Mouse (Mus musculus) heart, adult 9 months (tissue): Measurements from ENCODE around the gene Cnksr2.
A peak's percentile ranks its signal among the peaks of the same experiment; 100 is the strongest.

ENCODE experiments used
- DNase-seq, 2 experiments: peaks; one replicate each; pipeline ENCODE4 v3.0.0; 2022; ENCODE audit warnings: low spot score in 2 of 2

Cnksr2 gene

DNA sequence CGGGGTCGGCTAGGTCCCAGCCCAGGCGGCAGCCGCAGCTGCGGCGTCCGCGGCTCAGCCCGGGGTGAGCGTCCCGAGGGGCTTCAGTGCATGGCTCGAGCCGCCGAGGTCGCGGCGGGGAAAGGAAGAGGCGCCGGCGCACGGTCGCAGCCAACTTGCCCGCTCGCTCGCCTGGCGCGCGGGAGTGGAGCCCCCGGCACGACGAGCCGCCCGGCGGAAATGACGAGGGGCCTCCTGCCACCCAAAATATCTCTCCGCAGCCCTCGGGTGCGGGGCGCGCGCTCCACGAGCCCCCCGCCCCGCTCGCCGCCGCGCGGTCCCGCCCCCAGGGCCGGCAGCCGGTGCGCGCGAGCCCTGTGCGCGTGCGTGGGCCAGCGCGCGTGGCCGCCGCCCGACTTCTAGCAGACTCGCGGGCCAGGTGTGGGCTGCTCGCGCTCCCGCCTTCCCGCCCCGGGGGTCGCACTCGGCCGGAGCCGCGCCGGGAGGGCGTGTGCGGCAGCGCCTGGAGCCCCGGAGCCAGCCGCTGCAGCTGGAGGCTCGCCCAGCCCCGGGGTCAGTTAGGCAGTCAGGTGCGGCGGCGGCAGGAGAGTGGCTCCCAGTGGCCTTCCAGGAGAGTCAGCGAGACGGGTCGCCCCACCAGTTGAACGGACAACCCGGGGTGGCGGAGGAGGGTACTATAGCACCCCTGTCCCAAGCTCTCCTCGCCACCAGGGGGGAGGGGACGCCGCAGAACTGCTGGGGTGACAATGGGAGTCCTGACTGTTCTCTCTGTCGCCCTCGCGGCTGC lies at the start of gene Cnksr2:
Gene Cnksr2, minus strand, starts transcription at position 238 of the 787 bp plus-strand sequence.
- no peak for DNase-seq

DNA sequence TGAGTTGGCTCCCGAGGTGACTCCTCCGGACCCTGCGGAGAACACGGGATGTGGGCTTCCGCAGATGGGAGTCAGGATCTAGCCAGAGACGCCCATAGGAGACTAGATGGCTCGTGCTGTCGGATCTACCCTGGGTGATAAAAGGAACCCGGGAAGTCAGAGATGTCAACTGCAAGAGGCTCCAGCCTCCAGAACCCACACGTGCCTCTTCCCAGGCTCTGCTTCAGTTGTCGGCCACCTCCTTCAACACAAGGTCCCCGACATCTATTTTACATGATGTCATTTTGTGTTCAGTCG lies 698 bp upstream of the Cnksr2 start:
- DNase-seq: no peak

GRCm38 (mm10) chrX:158042255-158043056 lies 638 bp downstream of the Cnksr2 start:
- no peak for DNase-seq

DNA sequence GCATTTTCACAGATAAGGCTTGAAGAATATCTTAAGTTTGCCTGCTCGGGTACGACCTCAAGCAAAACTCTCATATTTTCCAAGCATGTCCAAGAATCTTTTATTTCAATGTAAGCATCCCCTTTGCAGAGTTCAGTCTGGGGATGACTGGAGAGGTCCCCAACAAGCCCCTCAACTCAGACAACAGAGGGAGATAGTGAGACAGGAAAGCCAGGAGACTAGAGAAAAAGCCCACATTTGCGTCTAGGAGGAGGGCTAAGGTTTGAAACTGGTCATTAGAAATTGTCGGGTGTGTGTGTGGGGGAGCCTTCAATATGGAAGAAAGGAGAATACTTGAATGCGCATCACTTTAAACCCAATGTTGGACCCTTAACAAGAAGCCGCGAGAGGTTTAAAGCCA lies 1.4 kb downstream of the Cnksr2 start:
- no peak for DNase-seq

DNA sequence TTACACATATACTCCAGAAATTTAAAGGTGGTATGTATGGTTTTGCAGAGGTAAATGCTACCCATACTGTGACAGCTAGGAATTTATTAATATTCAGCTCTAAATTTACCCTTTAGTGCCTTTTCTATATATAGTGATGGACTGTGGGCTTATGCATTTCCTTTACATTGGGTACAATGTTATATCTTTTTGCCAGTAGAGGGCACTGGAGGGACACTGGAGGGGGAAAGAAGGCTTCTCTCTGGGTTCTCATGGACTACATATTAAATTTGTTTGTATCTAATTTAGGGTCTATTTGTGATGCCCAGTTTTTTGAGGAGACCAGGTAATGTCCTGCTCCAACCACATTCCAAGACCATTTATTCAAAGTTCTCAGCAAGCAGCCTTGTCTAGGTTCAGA lies 91.4 kb downstream of the Cnksr2 start:
- no peak for DNase-seq

DNA sequence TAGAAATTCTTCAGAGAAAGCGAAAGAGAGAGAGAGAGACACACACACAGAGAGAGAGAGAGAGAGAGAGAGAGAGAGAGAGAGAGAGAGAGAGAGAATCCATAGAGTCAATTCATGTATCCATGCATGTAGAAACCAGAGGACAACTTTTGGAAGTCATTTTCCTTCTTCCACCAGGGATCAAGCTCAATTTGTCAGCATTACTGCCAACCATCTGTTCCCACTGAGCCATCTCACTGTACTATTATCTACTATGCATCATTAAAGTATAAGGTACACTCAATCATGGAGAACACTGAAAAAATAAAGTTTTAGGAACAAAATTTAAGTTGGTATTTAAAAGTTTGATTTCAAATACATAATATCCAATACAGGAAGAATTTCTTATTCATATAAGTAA lies 93.8 kb downstream of the Cnksr2 start:
- DNase-seq: no peak

GRCm38 (mm10) chrX:157945121-157945520 lies 98.0 kb downstream of the Cnksr2 start:
- no peak for DNase-seq

DNA sequence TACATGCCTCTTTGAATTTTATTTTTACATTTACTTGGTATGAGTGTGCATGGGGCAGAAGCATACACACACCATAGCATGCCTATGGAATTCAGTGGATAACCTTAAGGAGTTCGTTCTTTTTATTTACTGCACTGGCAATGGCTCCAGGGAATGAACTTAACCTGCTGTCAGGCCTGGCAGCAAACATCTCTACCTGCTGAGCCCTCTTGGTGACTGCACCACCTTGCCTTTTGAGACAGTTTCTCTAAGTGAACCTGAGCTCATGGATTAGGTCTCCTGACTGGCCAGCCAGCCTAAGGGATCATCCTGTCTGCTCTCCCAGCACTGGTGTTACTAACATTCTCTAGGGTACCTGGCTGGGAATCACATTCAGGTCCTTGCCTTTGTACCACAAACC lies 106.5 kb downstream of the Cnksr2 start:
- no peak for DNase-seq

DNA sequence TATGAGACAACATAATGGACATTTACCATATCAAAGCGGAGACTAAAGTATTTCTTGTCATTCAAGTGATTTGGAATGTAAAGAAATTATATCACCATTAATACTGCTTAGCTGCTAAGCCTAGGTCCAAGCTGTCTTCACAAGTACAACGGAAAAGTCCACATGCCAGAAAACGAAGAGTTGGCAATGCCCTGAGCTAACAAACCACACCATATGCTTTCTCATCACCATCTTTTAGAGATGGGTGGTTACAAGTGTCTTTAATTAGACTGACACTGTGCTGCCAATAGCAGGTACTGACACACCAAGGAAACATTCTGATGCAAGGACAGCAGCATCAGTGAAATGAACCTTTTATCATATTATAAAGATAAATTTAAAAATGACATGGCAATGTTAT lies 123.0 kb downstream of the Cnksr2 start:
- DNase-seq: no peak

DNA sequence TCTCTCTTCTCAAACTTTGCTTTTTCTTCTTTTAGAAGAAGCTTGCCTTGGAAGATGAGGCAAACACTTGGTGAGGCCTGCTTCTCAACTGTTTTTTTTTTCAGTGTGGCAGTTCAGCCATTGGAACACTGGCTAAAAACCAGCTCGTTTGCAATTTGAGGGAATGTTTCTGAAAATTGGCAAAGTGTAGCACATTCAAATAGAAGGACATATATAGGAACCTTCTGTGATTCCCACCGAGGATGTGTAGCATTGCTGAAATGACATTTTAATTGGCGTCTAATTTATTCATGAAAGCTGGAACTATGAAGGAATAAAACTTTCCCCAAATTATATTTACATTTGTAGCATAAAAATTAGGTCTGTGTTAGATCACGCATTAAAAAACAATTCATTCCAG lies 213.1 kb downstream of the Cnksr2 start:
- DNase-seq: no peak

GRCm38 (mm10) chrX:157818921-157819260 lies 224.2 kb downstream of the Cnksr2 start:
- no peak for DNase-seq

DNA sequence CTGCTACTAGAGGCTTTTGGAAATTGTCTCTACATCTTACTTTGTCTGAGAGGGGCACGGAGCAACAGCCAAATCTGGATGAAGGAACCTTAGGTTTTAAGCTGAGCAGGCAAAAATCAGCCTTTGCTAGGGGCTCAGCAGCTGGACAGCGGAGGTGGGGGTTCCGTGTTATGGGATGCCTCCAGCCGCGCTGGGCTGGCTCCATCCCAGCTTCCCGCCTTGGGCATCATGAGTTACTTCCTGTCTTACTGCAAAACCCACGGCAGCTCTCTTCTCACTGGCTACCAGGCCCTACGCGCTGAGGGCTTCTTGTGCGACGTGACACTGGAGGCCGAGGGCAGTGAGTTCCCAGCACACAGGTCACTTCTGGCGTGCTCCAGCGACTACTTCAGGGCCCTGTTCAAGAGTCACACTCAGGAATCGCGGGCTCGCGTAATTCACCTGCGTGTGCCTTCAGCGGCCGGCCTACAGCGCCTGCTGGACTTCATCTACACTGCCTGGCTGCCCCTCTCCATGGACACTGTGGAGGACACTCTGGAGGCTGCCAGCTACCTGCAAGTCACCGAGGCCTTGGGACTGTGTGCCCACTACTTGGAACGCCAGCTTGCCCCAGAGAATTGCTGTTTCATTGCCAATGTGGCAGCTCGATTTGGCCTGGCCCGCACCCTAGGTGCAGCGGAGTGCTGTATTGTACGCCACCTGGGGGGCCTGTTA lies 224.7 kb downstream of the Cnksr2 start, which contains the start of gene Klhl34:
Gene Klhl34, plus strand, starts transcription at position 229 of the 714 bp plus-strand sequence.
- no peak for DNase-seq

DNA sequence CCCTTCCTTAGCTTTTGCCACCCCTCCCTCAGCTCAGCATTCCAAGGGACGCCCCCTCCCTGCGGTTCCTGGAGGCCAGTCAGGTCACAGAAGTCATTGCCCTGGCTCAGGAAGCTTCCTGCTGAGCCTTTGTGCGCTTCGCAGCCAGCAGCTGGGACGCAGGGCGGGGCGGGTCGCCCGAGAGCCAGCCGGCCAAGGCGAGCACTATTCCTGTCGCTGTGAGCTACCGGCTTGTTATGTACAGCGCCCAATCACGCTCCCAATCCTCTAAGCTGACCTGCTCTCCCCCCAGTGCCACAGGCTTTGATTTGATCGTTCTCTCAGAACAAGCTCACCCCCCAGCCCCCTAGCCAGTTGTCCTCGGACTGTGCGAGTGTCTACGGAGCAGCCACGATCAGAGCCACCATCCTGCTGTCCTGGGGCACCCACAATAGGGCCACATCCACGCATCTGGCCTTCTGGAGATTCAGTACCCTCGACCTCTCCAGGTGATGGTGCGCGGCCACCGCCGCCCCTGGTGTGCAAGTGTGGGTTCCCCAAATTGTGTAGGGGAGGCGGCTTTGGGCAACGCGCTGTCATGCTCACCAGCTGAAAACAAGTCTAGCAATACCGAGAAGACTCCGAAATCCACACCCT lies 225.4 kb downstream of the Cnksr2 start:
- DNase-seq: peak; percentile 10 to 21

DNA sequence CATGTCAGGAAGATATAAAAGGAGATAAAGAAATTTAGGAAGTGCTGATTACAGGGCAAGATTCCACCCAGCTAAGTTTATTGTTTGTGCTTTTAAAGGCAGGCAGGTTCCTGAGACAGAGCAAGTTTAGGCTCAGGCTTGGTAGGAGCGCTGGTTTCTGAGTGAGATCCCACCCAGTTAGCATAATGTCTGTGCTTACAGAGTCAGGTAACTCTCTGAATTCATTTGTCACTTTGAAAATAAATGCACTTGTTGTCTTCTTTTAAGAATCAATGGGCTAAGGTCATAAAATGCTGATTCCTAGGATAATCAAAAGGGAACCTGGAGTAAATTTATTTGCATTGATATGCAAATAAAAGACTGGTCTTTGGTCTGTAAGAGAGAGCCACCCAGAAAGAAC lies 233.4 kb downstream of the Cnksr2 start:
- DNase-seq: no peak

DNA sequence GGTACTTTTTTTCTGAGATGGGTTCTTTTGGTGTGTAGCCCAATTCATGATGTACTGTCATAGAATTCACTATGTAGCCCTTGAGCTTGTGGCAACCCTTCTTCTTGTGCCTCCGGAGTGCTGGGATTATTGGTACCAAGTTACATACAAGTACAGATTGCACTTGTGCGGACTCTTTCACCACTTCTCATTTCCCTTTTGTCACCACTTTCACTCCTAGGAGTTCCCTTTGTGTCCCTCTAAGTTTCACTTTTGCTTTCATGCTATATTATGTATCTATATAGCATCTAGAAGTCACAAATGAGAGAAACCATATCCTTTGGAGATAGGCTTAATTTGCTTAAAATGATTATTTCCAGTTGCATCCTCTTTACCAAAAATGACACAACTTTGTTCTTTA lies 241.4 kb downstream of the Cnksr2 start:
- DNase-seq: no peak
